Mouse (Mus musculus) spleen, adult 2 months (tissue): ENCODE measurements at regions not wholly inside any gene's neighbourhood (a gene's known extent, or its start where the extent isn't known, plus 50 kb on each side); places are given as distances from the start of the nearest gene placed in this dataset.
A peak's percentile ranks its signal among the peaks of the same experiment; 100 is the strongest.

Experiments used
- DNase-seq, 2 experiments: peaks; one replicate each; pipeline versions ENCODE4 v3.0.0 to v3.0.0-alpha.2; 2012 to 2021; ENCODE audit warnings: low spot score in 2 of 2, low read depth in 1 of 2
- H3K27ac ChIP-seq: fragments of 200-500 bp; 2 replicates; pipeline ENCODE4 v1.5.1; 2012; ENCODE audit warnings: low read length, inconsistent platforms; ENCODE audit not compliant: insufficient read depth
- H3K27me3 ChIP-seq: fragments of 200-500 bp; 2 replicates; pipeline ENCODE4 v1.6.1; 2012; ENCODE audit warnings: mild to moderate bottlenecking, moderate library complexity, low read length, inconsistent platforms; ENCODE audit not compliant: control insufficient read depth, insufficient read depth
- H3K36me3 ChIP-seq: fragments of 200-500 bp; 2 replicates; pipeline ENCODE4 v1.6.1; 2012; ENCODE audit warnings: mild to moderate bottlenecking, low read length, inconsistent platforms; ENCODE audit not compliant: control insufficient read depth, insufficient read depth
- H3K4me1 ChIP-seq: fragments of 200-500 bp; 2 replicates; pipeline ENCODE4 v1.6.1; 2011; ENCODE audit warnings: inconsistent platforms; ENCODE audit not compliant: control insufficient read depth, insufficient read depth, insufficient read length
- H3K4me3 ChIP-seq: fragments of 200-500 bp; 2 replicates; pipeline ENCODE4 v1.5.1; 2011; ENCODE audit warnings: mild to moderate bottlenecking, inconsistent platforms; ENCODE audit not compliant: insufficient read depth, insufficient read length; ENCODE audit errors: extremely low read depth
- CTCF ChIP-seq: fragments of 200-500 bp; IDR thresholded peaks from 2 replicates; pipeline ENCODE4 v1.5.1; 2011; ENCODE audit warnings: mild to moderate bottlenecking, inconsistent platforms; ENCODE audit not compliant: insufficient read depth, insufficient read length, insufficient replicate concordance; ENCODE audit errors: extremely low read depth
- POLR2A ChIP-seq: fragments of 200-500 bp; IDR thresholded peaks from 2 replicates; pipeline ENCODE4 v1.6.1; 2011; ENCODE audit warnings: low read depth, low read length, inconsistent platforms
- WGBS: fragments of 180-500 bp; shearing (Covaris S2); methylation state at CpG from one replicate; pipeline ENCODE4 v1.1.7; 2018; 5-methylcytosine and 5-hydroxymethylcytosine counted together

DNA sequence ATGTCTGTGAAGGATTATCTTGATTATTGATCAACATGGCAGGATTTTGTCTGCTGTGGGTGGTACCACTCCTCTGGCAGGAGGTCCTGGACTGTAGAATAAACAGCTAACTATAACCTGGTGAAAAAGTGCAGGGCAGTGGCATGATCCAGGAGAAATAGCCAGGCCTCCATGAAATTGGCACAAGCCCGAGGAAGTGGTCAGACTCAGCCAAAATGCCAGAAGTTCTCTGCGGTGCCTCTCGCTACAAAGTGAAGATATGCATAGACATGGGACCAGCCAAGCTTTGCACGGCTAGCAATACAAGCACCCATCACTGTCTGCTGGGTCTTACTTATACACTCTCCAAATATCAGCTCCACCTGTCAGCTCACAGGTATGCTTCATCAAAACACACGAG is 167.6 kb upstream of the 9630041A04Rik start:
- Histone ChIP-seq H3K27ac (no peak overlapping the region), H3K36me3 (no peaks in the 10 kb centered on the region), H3K27me3 (no peaks in the 10 kb centered on the region), H3K4me1 (no peaks in the 10 kb centered on the region), H3K4me3 (no peak overlapping the region)
- 86% methylated on average over 5 of the region's 5 CpGs for WGBS
- no peak for TF ChIP-seq POLR2A
- TF ChIP-seq CTCF: no peak
- DNase-seq: no peak

DNA sequence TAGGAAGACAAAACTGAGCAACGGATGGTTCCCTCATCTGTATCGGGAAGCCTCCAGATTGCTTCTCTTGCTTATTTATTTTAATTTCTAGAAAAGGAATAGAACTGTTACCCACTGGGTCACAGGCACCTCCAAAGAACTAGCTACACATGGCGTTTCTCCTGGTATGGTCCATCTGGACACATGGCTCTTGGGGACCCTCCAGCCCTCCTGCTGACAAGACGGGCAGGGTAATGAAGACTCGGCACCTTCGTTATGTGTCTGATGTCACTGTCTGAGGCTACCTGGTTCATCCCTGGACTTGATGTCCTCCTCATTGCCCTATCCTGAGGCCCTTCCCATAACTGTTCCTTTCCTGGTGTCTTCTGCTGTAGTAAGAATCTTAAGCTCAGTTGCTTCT is 170.3 kb upstream of the 9630041A04Rik start:
- Histone ChIP-seq H3K36me3 (no peaks in the 10 kb centered on the region), H3K27ac (no peak overlapping the region), H3K4me1 (no peaks in the 10 kb centered on the region), H3K27me3 (no peaks in the 10 kb centered on the region), H3K4me3 (no peak overlapping the region)
- no peak for DNase-seq
- 87% methylated on average over 6 of the region's 6 CpGs for WGBS
- no peak for TF ChIP-seq POLR2A
- no peak for TF ChIP-seq CTCF

DNA sequence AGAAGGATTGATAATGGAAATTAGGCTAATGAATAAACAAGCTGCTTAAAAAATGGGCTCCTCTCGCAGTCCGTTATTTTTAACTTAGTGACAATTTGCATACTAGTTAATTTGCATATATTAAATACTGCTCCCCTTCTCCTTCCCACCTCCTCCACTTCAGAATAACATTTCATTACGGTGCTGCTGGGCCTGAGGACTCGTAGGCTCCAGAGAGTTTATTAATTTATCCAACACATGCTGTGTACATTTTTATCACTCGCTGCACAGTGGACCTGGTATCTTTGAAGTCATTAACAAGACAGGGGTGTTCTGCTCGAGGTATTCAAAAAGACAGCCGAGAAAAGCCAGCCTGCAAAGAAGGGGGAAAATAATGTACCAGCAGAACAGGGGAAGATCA is 170.7 kb upstream of the 9630041A04Rik start:
- TF ChIP-seq POLR2A (no peak), CTCF (no peak)
- Histone ChIP-seq H3K27me3 (no peaks in the 10 kb centered on the region), H3K4me3 (no peak overlapping the region), H3K36me3 (no peaks in the 10 kb centered on the region), H3K4me1 (no peaks in the 10 kb centered on the region), H3K27ac (no peak overlapping the region)
- WGBS: 73% methylated on average over 7 of the region's 7 CpGs
- DNase-seq: no peak

DNA sequence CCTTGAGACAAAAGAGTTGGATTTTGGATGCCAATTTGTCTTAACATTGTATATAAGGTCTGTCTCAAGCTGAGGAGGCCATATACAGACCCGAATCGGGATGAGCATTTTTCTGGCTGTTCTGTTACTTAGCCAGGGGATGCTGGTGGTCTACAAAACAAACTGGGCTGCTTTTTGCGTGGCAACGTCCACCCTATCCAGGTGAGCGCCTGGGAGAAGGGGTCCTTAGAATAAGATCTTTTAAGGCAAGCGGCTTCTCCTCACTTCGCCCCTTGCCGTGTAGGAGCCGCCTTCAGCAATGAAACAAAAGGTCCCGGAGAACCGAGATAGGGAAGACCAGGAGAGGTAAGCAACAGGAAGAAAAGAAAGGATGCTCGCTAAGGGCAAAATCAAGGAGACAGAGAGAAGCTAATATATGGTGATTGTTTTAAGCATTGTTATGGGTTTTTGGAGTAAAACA is 171.2 kb upstream of the 9630041A04Rik start:
- Histone ChIP-seq H3K36me3 (no peaks in the 10 kb centered on the region), H3K4me1 (no peaks in the 10 kb centered on the region), H3K4me3 (no peak overlapping the region), H3K27me3 (no peaks in the 10 kb centered on the region), H3K27ac (no peak overlapping the region)
- no peak for TF ChIP-seq CTCF
- TF ChIP-seq POLR2A: no peak
- 27% methylated on average over 12 of the region's 12 CpGs for whole genome bisulfite sequencing
- no peak for DNase-seq

DNA sequence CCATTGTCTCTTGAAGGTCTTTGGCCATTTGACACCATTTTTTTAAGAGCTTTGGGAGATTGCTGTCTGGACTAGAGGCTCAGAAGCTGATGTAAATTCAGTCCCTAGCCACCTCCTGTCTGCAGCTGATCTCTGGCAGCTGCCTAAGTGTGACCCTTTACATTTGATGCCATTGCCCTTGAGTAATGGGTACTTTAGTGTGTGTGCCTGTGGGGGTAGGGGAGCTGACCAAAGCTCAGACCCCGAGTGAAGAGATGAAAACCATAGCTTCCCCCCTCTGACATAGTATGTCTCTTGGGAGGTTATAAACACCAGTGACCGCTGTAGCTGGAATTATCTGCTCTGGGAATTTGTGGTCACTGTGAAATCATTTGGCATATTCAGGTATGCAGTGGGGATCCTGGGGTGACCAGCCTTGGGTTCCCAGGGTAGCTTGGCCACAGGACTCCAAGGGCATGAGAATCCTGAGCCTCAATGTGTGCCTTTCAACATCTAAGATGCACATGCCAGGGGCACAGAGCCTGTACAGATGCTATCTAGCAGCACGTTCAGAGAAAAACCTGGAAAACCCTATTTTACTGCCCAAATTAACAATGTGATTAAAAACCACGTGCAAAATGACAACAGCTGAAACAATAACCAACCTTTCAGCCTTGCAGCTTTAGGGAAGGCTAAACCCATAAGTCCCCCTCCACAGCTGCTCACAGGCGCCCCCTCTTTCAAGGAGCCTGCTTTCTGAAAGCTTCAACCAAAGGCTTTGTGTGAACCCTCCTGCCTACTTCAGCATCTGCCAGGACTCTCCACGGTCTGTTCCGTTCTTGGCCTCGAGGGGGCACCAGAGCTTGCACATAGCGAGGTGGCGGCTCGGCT is 171.9 kb upstream of the 9630041A04Rik start:
- no peak overlapping the region for H3K27ac ChIP-seq
- WGBS: 21% methylated on average over 11 of the region's 11 CpGs
- no peaks in the 10 kb centered on the region for H3K36me3 ChIP-seq
- peak in 1 of 2 experiments; percentile 4 for DNase-seq
- no peak overlapping the region for H3K4me3 ChIP-seq
- H3K27me3 ChIP-seq: no peaks in the 10 kb centered on the region
- TF ChIP-seq POLR2A: no peak
- TF ChIP-seq CTCF: peak; percentile 39; the same call in 1 of the 2 replicates
- no peaks in the 10 kb centered on the region for H3K4me1 ChIP-seq

DNA sequence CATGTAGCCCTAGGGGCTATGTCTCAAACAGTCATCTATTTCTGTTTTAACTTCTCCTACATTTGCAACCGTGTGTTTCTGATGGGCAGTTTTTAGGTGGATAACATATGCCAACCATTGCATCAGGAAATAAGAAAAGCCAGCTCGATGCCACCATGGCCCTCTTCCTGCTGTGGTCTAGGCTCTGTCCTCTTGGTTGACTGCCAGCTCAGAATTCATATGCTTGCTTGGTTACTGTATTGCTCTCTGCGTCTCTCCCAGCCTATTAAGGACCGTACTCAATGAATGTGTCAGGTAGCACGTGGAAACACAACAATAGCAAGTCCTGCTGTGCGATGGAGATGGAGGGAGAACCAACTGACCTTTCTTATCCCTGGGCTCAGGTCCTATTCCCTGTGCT is 174.4 kb upstream of the 9630041A04Rik start:
- Histone ChIP-seq H3K27me3 (no peaks in the 10 kb centered on the region), H3K27ac (no peak overlapping the region), H3K36me3 (no peaks in the 10 kb centered on the region), H3K4me1 (no peaks in the 10 kb centered on the region), H3K4me3 (no peak overlapping the region)
- no peak for TF ChIP-seq POLR2A
- no peak for TF ChIP-seq CTCF
- WGBS: 75% methylated on average over 6 of the region's 6 CpGs
- DNase-seq: no peak

DNA sequence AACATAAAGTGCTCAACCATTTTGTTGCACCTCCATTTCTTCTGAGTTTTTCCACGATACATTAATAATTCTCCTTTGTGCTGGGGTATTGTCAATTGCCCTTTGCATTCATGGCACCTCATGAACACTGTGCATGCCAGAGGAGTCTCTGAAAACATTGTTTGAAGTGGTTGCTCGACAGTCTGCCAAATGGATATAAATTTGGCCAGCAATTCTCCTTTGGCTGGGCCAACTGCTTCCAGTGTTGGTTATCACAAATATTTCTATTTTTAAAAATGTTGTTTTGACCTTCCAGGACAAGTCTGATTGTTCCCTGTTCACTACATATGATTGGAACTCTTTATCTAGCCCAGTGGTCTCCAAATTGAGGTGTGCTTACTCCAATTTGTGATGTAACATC is 184.1 kb upstream of the 9630041A04Rik start:
- no peak for DNase-seq
- H3K27me3 ChIP-seq: no peaks in the 10 kb centered on the region
- H3K36me3 ChIP-seq: no peaks in the 10 kb centered on the region
- 83% methylated on average over 2 of the region's 2 CpGs for whole genome bisulfite sequencing
- no peaks in the 10 kb centered on the region for H3K4me1 ChIP-seq
- no peak overlapping the region for H3K4me3 ChIP-seq
- TF ChIP-seq CTCF: no peak
- no peak for TF ChIP-seq POLR2A
- H3K27ac ChIP-seq: no peak overlapping the region
